Mouse (Mus musculus) kidney, postnatal 4 days (tissue): ENCODE measurements at regions not wholly inside any gene's neighbourhood (a gene's known extent, or its start where the extent isn't known, plus 50 kb on each side); places are given as distances from the start of the nearest gene placed in this dataset.
"Not testable (repeated sequence)": the region's sequence is repeated elsewhere in the genome, so short reads cannot be mapped to it uniquely, and the experiment has no call there.

Source experiments
- DNase-seq, 2 experiments: peaks; one replicate each; pipeline ENCODE4 v3.0.0; 2021; ENCODE audit warnings: mixed read lengths in 2 of 2

DNA sequence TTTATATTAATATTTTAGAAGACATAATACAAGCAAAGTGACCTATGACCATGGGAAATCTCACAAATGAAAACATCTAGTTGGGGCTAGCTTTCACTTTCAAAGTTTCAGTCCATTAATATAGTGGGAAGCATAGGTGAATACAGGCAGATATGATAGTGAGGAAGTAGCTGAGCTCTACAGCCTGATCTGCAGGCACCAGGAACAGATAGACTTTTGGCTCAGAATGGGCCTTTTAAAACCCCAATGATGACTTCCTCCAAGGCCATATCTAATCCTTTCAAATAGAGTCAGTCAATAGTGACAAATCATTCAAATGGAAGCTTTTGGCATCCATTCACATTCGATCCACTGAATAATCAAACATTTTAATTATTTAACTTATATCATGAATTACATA lies 581.6 kb upstream of the Pcdh17 start:
- DNase-seq: no peak

DNA sequence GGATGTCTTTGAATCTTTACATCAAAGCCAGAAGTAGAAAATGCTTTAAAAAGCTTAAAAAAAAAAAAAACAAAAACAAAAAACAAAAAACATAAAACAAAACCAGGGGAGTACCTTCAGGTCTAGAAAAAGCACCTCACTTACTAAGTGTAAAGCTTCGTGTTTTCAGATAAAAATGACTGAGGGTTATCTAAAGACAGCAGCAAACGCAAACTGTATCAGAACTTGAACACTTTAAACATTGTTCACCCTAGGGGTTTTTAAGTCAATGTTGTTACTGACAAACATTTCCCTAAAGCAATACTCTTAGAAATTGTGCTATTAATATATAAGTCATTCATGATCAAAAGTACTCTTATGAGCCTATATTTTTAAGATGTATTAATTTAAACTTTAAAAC lies 580.7 kb upstream of the Pcdh17 start:
- DNase-seq: no peak

DNA sequence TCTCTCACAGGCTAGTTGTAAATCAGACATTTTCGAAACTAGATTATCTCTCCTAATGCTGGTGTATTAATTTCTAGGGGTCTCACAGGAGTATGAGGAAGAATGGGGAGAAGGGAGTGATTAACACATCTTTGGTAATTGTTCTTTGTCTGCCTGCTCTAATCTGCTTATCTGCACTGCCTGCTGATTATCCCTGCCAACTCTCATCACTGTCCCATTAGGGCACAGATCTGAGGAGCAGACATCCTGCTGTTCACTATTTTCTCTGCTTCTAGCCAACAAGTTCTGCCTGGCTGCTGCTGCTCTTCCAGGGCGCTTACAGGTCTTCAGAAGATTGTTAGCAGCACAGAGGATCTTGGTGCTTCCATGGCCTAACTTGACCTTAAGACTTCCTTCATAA lies 557.0 kb upstream of the Pcdh17 start:
- DNase-seq: no peak

DNA sequence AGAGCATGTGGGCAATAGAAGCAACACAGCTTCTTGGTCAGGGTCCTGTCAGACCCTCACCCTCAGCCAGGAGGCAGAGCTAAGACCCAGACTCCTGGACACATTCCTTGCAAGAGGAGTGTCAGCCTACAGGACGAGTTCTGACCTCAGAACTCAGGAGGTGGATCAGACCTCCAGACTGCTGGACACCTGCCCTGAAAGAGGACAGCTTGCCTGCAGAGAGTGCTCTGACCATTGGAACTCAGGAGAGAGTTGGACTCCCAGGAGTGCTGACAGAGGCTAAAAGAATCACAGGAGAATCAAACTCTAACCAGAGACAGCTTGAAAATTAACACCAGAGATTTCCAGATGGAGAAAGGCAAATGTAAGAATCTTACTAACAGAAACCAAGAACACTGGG lies 542.7 kb upstream of the Pcdh17 start:
- not testable (repeated sequence) for DNase-seq

DNA sequence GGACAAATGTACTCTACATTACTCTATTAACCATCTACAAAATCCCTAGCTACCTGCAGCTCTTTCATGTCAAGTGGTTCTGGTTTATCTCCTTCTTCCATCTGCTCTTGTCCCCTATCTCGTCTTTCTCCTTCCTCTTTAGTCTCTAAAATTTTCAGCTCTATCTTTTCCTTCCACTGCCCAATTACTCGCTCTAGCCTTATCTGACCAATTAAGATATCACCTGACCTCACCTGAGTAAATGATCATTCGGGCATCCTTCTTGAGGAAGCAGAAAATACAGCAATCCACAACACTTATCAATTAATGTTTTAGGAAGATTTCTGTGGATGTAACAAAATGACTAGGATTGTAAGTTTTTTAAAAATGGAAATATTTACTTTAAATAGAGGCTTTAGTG lies 500.3 kb upstream of the Pcdh17 start:
- no peak for DNase-seq

DNA sequence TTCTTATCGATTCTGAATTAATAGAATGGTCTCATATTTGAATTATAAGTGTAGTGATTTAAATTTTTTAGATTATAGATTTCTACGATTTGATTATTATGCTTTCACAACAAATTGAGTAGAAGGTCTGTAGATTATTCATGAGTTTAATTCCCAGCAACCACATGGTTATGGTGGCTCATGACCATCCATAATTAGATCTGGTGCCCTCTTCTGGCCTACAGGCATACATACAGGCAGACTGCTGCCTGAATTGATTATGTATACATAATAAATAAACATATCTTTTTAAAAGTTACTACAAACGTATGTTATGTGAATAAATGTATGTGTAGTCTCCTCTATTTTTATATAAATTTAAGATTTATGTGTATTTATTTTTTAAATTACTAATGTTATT lies 499.2 kb upstream of the Pcdh17 start:
- DNase-seq: no peak

DNA sequence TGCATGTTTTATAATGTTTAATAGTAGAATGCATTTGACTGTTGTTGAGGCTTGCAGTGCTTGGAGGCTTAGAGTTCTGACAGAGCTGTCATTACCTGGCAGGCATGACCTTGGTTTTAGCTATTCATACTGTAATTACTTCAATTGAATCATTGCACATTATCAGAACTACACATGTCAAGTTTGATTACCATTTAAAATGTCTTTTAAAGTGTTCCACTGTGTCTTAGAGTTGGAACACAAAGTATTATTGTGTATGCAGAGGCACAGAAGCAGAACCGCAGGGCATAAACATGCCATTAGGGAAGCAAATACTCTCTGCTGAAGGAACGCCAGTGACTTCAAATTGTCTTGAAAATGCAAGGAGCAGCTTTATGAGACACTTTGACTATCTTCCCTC lies 493.7 kb upstream of the Pcdh17 start:
- DNase-seq: no peak

DNA sequence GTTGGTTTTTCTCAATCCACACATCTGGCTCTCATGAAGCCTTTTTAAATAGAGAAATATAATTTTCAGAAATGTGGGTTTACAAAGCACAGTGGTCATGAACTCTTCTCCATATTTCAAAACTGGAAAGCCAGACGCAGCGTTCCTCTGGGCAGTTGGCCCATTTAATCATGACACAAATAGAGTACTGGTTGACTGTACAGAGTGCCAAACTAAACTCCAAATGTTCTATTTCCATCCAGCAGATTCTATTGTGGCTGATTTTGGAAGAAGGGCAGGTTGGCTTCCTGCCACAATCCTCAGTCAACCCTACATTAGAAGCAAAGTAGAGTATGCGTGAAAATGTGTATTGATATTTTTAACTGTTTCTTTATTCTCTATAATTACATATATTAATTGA lies 484.3 kb upstream of the Pcdh17 start:
- peak; percentile 51 to 59 for DNase-seq

DNA sequence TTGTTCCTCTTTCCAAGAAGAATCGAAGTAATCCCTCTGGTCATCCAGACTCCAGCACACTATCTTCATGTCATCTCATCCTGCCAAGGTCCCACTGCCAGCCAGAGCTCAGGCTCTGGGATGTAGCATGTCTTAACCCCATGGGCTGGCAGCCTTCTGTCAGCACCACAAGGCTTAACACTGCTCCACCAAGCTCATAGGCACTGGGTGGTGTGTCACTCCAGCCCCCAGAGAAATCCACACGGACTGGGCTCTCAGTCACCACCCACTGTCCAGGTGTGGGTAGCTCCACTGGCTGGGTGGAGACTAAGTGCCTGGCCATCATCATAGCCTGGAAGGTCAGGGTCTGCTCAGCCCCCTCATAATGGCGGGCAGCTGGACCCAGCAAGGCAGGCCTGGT lies 459.8 kb upstream of the Pcdh17 start:
- no peak for DNase-seq
